Mouse (Mus musculus) kidney, adult 8-10 months (tissue): ENCODE measurements at regions not wholly inside any gene's neighbourhood (a gene's known extent, or its start where the extent isn't known, plus 50 kb on each side); places are given as distances from the start of the nearest gene placed in this dataset.

ENCODE experiments used
- DNase-seq, 2 experiments: peaks; one replicate each; pipeline ENCODE4 v3.0.0; 2022

GRCm38 (mm10) chr13:80188734-80189133 lies 694.5 kb upstream of the Arrdc3 start:
- DNase-seq = no peak

- DNase-seq = no peak
Observed at GRCm38 (mm10) chr13:80195065-80195605, 688.0 kb upstream of the Arrdc3 start.

GRCm38 (mm10) chr13:80224110-80224509 lies 659.1 kb upstream of the Arrdc3 start:
- DNase-seq = no peak

DNA sequence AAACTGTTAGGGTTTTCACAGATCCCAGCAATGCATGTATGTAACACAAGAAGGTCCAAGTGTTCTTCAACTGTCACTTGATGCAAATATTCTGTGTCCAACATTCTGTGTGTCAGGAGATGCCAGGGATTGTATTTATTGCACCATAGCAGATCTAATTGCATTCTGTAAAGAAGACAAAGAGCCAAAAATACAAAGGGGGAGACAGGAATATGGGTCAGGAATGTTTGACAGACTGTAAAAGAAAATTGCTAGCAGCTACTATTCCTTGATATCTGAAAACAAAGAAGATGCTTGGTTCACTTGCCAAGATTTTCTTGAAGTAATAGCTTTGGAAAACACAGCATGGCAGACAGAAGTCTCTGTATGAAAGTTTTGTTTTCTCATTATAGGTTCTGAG lies 651.8 kb upstream of the Arrdc3 start:
- DNase-seq = no peak

DNA sequence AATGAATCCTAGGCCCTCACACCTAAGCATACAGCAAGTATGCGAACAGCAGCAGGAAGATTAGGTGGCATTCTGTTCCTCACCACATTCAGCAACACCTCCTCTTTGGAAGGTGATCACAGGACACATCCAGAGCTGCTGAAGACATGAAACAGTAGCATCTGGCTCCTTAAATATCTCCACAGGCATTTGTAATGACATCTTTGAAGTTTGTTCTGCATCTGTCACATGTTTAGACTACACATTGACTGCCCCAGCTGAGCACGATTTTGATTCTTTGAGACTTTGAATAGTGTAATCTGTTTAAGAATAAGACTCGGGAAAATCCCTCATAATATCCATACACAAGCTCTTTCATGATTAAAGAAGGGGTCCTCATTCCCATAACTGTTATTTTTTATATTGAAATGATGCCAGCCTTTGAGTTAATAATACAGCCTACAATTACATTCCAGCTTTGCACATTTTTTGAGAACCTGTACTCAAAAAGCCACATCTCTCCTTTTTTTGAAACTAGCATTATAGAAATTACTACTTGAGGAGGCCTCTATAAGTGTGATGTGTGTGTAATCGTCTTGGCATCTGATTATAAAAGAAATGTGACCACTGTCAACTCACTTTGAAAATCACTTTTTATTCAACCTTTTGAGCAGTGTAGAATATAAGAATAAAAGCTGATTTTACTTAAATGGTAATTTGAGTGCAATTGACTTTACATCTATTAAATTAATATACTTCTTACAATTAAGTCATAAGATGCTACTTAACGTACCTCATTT lies 647.7 kb upstream of the Arrdc3 start:
- no peak for DNase-seq

DNA sequence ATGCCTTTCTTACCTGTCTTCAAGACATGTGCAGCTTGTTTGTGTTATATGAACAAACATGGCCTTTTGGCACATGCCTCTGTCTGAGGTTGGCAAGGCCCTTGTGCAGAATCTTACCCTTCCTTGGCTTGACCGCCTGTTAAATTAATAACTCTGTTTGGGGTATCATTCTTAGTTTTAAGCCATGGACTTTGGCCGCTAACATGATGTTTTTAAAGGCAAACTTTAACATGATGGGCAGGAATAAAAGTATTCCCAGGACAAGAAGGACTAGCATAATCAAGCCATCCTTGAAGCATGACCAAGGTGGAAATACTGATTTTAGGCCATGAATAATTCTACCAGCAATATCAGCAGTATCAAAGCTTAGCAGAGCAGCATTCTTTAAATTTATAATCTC lies 620.4 kb upstream of the Arrdc3 start:
- peak in 1 of 2 experiments; percentile 24 for DNase-seq

DNA sequence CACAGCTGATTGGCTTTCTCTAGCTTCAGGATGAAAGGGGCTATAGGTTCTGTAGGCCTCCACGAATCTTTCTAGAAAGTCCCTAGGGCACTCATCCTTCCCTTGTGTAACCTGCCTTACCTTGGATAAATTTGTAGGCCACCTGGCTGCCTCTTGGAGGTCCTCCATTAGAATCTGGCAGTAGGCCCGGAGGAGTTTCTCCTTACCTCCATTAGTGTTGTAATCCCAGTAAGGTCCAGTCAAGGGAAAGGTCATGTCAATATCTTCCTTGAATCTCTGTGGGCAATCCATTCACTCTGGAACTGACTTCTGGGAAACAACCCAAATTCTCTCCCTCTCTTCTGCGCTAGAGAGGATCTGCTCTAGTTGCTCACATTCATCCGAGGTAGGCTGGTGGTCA lies 616.1 kb upstream of the Arrdc3 start:
- no peak for DNase-seq

GRCm38 (mm10) chr13:80273976-80274375 lies 609.2 kb upstream of the Arrdc3 start:
- no peak for DNase-seq

DNA sequence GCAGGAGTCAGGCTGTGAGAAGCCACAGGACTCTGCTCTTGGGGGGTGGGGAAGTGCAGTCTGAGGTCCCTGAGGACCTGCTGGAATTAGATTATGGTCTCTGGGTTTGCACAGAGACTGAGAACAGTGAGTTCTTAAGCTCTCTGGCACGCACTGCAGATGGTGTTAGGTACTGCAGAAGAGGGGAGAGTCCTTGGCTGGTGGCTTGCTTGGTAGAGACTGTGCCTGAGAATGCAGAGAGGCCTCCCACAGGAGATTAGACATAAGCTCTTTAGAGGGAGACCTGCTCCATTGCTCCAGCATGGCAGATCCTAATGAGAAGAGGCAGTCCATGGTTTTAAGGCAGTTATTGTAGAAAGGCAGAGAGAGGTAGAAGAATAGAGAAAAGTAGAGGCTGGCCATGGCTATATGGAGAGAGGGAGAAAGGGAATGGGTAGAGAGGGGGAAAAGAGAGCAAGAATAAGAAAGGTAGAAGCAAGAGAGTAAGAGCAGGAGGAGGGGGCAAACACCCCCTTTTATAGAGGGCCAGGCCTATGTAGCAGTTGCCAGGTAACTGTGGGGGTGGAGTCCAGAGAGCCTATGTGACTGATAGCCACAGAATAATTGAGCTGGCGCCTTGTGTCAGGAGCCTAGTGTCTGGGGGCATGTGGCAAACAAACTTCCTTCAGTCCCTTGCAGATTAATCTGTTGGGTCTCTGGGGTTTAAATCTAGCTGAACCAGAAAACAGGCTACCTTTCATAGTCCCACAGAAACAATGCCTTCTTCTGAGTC lies 591.3 kb upstream of the Arrdc3 start:
- DNase-seq = no peak

DNA sequence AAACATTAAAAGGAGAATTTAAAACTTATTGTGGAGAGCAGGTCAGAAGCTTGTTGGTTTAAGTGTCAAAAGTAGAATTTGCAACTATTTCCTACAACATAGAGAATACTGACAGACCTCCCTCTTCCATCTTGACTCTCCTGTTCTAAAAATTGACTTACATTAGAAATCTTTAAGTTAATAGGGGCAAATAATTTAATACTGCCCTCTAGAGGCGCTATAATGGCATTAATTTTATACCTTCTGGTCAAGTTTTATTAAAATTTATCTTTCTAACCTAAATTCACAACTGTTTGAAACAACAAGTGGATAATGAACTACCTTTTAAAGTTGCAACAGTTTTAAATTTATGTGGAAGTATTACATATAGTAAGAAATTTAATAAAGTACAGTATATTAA lies 587.5 kb upstream of the Arrdc3 start:
- no peak for DNase-seq

DNA sequence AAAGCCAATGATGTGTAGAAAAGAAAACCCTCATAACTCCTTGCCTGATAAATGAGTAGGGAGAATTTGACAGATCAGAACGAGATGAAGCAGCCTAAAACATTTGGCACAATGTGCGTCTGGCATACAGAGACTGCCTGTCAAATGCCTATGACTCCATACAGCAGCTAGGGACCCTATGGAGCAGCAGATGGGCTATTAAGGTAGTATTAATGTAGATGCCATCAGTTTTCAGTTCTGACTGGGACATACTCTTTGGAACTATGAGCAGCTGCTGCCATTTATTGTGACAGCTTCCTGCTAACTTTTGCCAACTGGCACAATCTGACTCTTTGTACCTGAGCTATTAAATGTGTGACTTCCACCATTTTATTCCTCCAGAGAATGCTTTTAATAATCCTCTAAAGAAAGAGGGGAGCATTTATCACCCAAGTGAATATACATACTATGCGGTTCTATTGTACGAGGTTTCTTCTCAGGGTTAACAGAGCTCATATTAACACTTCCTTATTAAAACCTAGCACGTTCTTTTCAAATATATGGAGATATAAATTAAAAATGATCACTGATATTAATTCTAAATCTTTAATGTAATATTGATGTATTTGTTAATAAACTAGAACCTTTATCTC lies 549.0 kb upstream of the Arrdc3 start:
- no peak for DNase-seq

DNA sequence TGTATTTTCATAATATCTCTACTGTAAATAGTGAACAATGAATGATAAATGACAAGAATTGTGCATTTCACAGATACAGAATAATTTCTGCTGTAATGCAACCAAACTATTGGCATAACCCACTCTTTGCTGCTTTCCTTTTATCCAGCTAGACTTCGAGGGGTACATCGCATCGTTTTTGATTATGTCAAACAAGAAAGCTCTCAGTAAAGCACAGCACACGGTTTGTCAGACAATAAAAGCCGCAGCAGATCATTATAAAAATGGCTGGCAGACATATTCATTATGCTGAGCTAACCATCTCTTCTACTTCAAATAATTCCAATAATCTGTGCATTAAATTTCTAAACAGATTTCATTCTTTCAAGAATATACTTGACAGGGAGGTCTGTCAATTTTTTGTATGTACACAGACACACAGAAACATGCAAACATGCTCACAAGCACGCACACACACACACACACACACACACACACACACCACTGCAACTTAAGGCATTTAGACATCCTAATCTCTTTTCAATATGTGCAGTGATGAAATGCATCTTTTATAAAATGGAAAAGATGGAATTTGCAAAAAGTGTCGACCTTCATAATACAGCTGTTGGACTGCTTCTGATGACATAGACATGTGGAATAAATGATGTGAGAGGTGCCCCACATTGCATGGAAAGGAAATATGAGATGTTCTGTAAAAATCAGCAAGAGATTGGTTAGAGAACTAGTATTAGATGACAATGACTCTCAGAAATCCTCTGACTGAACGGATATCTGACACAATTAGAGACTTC lies 548.1 kb upstream of the Arrdc3 start:
- DNase-seq = no peak

- peak in 1 of 2 experiments; percentile 2 for DNase-seq
Observed at GRCm38 (mm10) chr13:80346980-80347649, 536.1 kb upstream of the Arrdc3 start.

- no peak for DNase-seq
Observed at GRCm38 (mm10) chr13:80365964-80366363, 517.2 kb upstream of the Arrdc3 start.

DNA sequence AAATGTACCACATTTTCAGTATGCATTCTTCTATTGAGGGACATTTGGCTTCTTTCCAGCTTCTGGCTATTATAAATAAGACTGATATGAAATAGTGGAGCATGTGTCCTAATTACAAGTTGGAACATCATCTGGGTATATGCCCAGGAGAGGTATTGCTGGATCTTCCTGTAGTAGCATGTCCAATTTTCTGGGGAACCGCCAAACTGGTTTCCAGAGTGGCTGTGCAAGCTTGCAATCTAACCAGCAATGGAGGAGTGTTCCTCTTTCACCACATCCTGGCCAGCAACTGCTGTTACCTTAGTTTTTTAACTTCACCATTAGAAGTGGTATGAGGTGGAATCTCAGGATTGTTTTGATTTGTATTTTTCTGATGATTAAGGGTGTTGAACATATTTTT lies 512.7 kb upstream of the Arrdc3 start:
- no peak for DNase-seq

- no peak for DNase-seq
Observed at GRCm38 (mm10) chr13:80381280-80381965, 501.8 kb upstream of the Arrdc3 start.

DNA sequence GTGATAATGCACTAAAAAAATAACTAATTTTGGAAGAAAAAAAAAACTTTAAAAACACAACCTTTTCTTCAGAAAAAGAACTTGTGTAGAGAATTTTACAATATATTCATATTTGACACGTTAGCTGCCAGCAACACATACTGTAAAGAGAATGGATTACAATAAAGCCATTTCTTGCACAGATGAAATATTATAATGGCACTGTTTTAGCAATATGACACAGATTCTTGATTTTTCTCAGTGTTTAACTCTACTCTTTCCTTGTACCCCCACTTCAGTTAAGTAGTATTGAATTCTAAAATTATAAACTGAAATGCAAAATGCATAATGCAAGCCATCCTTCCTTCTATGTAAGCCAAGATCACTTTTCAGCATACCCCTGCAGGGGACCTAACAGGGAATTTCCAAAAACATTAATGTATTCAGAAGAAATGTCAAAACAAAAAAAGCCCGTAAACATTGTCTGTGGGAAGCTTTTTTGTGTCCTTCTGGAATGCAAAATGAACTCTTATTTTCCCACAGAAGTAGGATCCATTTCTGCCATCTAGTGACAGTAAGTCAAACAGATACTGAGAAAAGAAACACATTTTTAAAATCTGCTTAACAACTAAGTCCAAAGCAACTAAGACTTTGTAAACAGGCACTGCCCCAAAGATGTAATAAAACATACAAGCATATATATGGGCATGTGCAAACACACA lies 501.1 kb upstream of the Arrdc3 start:
- no peak for DNase-seq

DNA sequence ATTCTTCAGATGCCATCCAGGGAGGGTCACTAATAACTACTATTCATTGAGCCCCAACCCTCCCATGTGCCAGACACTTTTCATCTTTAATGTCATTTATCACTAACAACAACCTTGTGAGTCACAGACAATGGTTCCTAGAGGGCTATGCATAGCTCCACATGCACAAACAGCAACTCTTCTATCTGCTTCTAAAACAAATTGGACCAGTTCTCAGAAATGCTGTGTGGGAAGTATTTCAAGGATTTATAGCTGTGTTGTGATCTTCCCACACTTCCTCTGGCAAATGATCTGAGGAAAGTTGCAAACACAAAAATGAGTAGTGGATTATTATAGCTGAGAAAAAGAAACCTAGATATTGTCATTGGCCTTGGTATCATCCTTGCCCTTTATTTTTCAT lies 474.3 kb upstream of the Arrdc3 start:
- DNase-seq = no peak

DNA sequence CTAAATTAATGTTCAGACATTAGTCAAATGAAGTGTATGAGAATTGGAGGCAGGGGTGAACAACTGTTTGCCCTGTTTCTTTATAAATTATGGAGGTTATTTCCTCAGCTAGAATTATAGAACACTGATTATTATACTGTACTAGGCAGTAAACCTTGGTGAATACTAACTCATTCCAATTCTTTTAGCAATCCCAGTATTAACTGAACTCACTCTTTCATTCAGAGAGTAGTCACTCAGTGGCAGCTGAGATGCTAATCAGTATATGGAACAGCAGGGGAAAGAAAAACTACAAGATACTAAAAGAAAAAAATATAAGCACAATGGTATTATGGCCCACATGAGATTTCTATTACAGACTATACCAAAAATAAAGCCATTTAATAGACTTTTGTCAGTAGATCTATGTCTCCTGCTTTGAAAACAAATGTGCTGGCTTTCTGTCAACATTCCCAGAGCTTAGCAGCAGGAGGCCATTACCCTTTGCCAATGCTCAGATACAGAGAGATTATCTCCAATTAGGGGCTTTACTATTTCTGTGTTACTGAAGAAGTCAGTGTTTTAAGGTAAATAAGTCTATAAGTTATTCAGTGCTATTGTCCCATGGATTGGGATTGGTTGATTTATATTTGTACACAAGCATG lies 473.3 kb upstream of the Arrdc3 start:
- DNase-seq = no peak

GRCm38 (mm10) chr13:80418480-80419183 lies 464.6 kb upstream of the Arrdc3 start:
- no peak for DNase-seq
